Mouse (Mus musculus) lung, embryonic 15.5 days (tissue): ENCODE measurements at regions not wholly inside any gene's neighbourhood (a gene's known extent, or its start where the extent isn't known, plus 50 kb on each side); places are given as distances from the start of the nearest gene placed in this dataset.

ENCODE experiments used
- ATAC-seq: fragments of 200-750 bp; cut with Nextera tagmentation; 2 replicates; pipeline ENCODE4 v1.8.0; 2017; ENCODE audit warnings: moderate number of reproducible peaks, borderline replicate concordance; ENCODE audit not compliant: low FRiP score, low TSS enrichment; ENCODE audit errors: extremely low read depth
- H3K27ac ChIP-seq: fragments of 300-500 bp; sonication (generic); 2 replicates; pipeline ENCODE4 v1.5.1; 2015; ENCODE audit warnings: moderate library complexity, mild to moderate bottlenecking, inconsistent platforms
- H3K27me3 ChIP-seq: fragments of 300-500 bp; sonication (generic); 2 replicates; pipeline ENCODE4 v1.6.1; 2015; ENCODE audit warnings: inconsistent platforms
- H3K36me3 ChIP-seq: fragments of 300-500 bp; sonication (generic); 2 replicates; pipeline ENCODE4 v1.6.1; 2015; ENCODE audit warnings: inconsistent platforms
- H3K4me1 ChIP-seq: fragments of 300-500 bp; sonication (generic); 2 replicates; pipeline ENCODE4 v1.6.1; 2015; ENCODE audit warnings: inconsistent platforms
- H3K4me2 ChIP-seq: fragments of 300-500 bp; sonication (generic); 2 replicates; pipeline ENCODE4 v1.6.1; 2015; ENCODE audit warnings: inconsistent platforms, mild to moderate bottlenecking, moderate library complexity
- H3K4me3 ChIP-seq: fragments of 300-500 bp; sonication (generic); 2 replicates; pipeline ENCODE4 v1.5.1; 2015; ENCODE audit warnings: mild to moderate bottlenecking, inconsistent platforms
- H3K9ac ChIP-seq: fragments of 300-500 bp; sonication (generic); 2 replicates; pipeline ENCODE4 v1.6.1; 2015; ENCODE audit warnings: inconsistent platforms
- H3K9me3 ChIP-seq: fragments of 300-500 bp; sonication (generic); 2 replicates; pipeline ENCODE4 v1.6.1; 2016; ENCODE audit warnings: inconsistent platforms
- WGBS: fragments of 180-500 bp; shearing (Covaris S2); methylation state at CpG from one replicate; pipeline ENCODE4 v1.1.7; 2015; 5-methylcytosine and 5-hydroxymethylcytosine counted together

DNA sequence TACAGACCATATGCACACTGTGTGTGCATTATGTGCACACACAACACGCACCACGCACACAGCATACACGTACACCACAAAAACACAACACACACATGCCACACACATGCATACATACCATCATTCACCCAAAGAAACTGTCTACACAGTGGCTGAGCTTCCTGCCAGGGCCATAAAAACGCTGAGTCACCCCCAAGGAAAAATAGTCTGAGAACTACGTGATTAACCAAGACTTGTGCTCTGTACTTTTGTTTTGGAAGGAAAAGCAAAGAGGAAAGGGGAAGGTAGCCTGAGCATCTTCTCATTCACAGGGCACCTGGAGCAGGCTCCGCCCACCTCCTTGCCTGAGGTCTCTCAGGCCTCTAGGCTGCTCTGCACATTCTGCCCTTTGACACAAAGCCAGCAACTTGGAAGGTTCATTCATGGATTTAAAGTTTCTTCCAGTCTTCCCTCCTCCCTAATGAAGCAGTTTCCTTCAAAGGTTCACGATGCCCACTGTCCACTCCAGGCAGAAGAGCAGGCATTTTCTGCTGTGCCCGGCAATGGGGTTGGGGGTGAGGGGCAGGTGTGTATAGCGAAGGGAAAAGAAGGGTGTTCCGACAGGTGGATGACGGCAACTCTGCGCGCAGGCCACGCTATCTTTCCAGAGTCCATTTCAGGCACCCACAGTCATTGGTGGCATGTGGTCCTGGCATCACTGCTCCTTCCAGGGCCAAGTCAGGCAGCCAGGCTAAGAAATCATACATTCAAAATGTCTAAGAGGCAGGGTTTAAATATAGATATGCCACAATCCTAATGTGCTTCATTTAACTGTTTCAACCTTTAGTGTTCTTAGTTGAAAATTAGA, 333.9 kb downstream of the 1500009L16Rik start:
- no peak overlapping the region for H3K9ac ChIP-seq
- no peaks in the 10 kb centered on the region for H3K36me3 ChIP-seq
- 74% methylated on average over 14 of the region's 14 CpGs for WGBS
- no peak for ATAC-seq
- peaks cover 34% of the 10 kb centered on the region for H3K4me1 ChIP-seq
- H3K9me3 ChIP-seq = no peaks in the 10 kb centered on the region
- H3K27ac ChIP-seq = no peak overlapping the region
- peaks cover 3% of the 10 kb centered on the region; the same call in 1 of the 2 replicates for H3K27me3 ChIP-seq
- no peak overlapping the region for H3K4me3 ChIP-seq
- no peak overlapping the region for H3K4me2 ChIP-seq

DNA sequence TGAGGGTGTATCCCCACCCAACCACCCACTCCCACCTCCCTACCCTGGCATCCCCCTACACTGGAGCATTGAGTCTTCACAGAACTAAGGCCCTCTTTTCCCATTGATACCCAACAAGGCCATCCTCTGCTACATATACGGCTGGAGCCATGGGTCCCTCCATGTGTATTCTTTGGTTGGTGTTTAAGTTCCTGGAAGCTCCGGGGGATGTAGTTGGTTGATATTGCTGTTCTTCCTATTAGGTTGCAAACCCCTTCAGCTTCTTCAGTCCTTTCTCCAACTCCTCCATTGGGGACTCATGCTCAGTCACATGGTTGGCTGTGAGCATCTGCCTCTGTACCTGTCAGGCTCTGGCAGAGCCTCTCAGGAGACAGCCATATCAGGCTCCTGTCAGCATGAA, 335.6 kb downstream of the 1500009L16Rik start:
- 88% methylated on average over 2 of the region's 2 CpGs for WGBS
- ATAC-seq = no peak
- no peak overlapping the region for H3K27ac ChIP-seq
- no peak overlapping the region for H3K4me2 ChIP-seq
- H3K27me3 ChIP-seq = peaks cover 3% of the 10 kb centered on the region; the same call in 1 of the 2 replicates
- H3K9ac ChIP-seq = no peak overlapping the region
- no peaks in the 10 kb centered on the region for H3K36me3 ChIP-seq
- peaks cover 34% of the 10 kb centered on the region for H3K4me1 ChIP-seq
- H3K4me3 ChIP-seq = no peak overlapping the region
- H3K9me3 ChIP-seq = no peaks in the 10 kb centered on the region

DNA sequence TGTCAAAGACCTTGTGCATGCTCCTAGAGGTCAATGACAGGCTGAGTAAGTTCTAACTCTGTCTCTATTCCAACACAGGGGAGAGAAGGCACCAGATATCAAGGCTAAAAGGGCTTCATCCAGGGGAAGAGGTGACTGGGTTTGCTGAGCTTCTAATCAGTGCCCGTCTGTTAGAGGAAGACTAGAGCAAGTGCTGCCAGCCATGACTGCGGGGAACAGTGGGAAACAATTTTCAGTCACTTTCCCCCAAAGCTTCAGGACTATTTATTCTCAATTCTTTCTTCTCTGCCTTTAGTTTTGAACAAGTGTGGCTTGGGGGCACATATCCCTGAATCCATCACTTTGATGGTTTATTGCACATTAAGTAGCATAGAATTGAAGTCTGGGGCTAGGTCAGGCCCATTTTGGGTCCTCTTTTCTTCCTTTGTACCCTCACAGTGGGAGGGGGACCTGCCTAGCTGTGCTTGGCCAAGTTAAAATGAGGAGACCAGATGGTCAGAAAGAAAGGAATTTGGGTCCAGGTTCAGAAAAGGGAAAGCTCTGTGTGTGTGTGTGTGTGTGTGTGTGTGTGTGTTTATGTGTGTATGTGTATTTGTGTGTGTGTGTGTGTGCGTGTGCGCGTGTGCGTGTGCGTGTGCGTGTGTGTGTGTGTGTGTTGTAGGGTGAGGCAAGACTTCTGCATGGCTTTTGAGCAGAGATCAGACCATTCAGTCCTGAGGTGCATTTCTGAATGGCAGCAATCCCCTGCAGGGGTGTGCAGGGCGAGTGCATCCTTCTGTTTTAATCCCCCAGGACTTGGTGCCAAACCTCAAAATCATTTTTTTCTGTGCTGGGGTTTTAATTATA, 337.2 kb downstream of the 1500009L16Rik start:
- ATAC-seq = no peak
- Histone ChIP-seq H3K27ac (peak overlapping the region; percentile 30; the same call in 1 of the 2 replicates), H3K9ac (no peak overlapping the region), H3K9me3 (no peaks in the 10 kb centered on the region), H3K4me2 (peak overlapping the region; percentile 27; the same call in 1 of the 2 replicates), H3K4me3 (no peak overlapping the region), H3K27me3 (peaks cover 3% of the 10 kb centered on the region; the same call in 1 of the 2 replicates), H3K4me1 (peaks cover 34% of the 10 kb centered on the region), H3K36me3 (no peaks in the 10 kb centered on the region)
- WGBS = 81% methylated on average over 9 of the region's 9 CpGs

DNA sequence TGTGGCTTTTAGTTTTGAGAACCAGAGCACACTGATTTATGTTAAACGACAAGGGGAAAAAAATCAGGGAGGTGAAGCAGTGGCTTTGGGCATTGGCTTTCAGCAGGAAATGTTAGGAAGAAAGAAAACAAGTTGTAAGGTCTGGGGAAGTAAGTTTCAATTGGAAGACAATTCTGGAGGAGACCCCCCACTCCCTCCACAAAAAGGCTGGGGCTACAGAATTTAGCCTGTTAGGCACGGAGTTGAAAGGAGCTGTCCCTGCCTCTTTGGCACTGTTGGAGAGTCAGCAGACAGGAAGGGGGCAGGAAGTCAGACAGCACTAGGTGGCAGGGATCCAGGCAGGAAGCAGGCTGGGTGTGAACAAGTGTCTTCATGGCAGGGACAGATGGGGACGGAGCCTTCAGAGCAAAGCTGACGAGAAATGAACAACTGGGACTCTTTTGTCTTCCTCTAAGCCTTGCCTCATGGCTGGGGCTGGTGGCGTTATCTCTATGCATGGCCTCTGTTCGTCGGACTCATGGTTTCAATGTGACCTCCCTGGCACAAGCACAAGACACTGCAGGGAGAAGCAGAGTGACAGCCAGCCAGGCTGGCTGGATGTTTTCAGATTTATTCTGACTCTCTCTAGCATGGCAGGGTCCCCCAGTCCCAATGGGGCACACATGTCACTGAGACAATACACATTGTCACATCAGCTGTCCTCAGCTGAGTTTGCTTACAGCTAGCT, 338.0 kb downstream of the 1500009L16Rik start:
- ATAC-seq = peak; percentile 92
- no peaks in the 10 kb centered on the region for H3K9me3 ChIP-seq
- peak overlapping the region; percentile 30; the same call in 1 of the 2 replicates for H3K27ac ChIP-seq
- H3K4me1 ChIP-seq = peaks cover 27% of the 10 kb centered on the region
- H3K27me3 ChIP-seq = peaks cover 3% of the 10 kb centered on the region; the same call in 1 of the 2 replicates
- H3K36me3 ChIP-seq = no peaks in the 10 kb centered on the region
- peak overlapping the region; percentile 27; the same call in 1 of the 2 replicates for H3K4me2 ChIP-seq
- H3K4me3 ChIP-seq = no peak overlapping the region
- H3K9ac ChIP-seq = no peak overlapping the region
- WGBS = 8% methylated on average over 7 of the region's 7 CpGs

DNA sequence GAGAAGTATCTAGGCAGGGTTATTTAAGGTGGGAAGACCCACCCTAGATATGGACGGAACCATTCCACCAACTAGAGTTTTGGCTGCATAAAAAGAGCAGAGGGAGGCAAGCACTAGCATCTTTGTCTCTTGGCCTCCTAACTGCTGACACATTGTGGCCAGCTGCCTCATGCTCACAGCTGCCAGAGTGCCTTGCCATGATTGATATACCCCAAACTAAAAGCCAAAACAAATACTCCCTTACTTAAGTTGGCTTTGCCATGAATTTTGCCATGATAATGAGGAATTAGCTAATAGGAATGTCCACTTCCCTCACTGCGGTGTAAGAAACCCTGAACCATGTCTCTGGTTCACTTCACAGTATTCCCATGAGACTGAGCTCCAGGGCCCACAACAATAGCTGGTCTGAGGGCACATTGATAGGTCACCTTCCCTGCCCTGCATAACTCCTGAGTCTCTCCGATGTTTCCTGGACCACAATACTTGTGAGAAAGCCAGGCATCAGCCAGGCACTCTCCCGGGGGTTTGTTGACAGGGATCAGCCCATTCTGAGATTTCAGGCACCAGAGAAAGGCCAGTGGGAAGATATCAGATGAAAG, 344.5 kb downstream of the 1500009L16Rik start:
- no peaks in the 10 kb centered on the region for H3K4me1 ChIP-seq
- H3K9me3 ChIP-seq = no peaks in the 10 kb centered on the region
- no peak overlapping the region for H3K27ac ChIP-seq
- H3K9ac ChIP-seq = no peak overlapping the region
- H3K4me2 ChIP-seq = no peak overlapping the region
- ATAC-seq = no peak
- 63% methylated on average over 4 of the region's 4 CpGs for WGBS
- H3K4me3 ChIP-seq = no peak overlapping the region
- H3K36me3 ChIP-seq = no peaks in the 10 kb centered on the region
- H3K27me3 ChIP-seq = no peaks in the 10 kb centered on the region

DNA sequence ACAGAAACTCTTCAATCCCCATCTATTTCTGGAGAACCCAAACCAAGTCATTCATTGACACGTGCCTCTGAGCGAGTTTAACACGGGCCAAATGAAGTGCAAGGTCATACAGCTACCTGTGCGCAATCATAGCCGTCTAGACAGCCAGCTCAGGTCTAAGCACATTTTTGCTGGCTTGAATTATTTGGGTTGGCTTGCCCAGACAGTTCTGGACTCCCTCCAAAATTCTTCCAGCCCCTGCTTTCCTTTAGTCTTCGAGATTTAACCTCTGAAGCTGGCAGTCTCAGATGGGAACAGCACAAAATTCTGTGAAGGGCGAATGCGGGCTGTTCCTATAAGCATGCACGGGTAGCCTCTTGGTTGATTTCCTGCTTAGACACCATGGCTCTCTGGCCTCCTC, 347.1 kb downstream of the 1500009L16Rik start:
- Histone ChIP-seq H3K9ac (no peak overlapping the region), H3K4me2 (no peak overlapping the region), H3K36me3 (no peaks in the 10 kb centered on the region), H3K4me1 (no peaks in the 10 kb centered on the region), H3K4me3 (no peak overlapping the region), H3K27ac (no peak overlapping the region), H3K9me3 (no peaks in the 10 kb centered on the region), H3K27me3 (no peaks in the 10 kb centered on the region)
- WGBS = 57% methylated on average over 9 of the region's 9 CpGs
- ATAC-seq = no peak

DNA sequence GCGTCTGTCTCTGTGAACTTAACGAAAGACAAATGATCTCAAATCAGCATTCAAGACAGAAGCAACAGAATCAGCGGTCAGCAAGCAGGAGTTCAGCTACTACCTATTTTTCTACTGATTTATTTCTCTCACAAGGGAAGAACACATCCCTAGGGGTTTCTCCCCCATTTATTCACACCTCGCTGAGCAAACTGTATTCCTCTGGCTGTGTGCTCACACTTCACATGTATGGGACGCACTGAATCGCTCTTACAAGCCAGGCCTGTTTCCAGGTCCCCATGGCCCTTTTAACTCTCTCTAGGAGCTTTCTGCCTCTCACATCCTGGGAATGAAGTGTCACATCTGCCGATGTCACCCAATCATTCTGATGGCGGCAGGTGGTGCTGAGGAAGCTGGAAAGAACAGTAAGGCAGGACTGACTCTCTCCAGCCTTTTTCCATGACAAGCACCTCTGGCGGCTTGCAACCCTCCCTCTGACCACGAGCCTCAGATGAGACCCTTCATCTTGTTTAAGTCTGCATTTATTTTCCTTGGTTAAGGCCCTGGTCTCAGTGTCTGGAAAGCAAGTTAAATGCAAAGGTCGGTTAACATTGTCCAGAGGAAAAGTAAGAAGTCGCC, 350.3 kb downstream of the 1500009L16Rik start:
- Histone ChIP-seq H3K4me3 (no peak overlapping the region), H3K4me1 (no peaks in the 10 kb centered on the region), H3K4me2 (no peak overlapping the region), H3K27ac (no peak overlapping the region), H3K9me3 (no peaks in the 10 kb centered on the region), H3K27me3 (no peaks in the 10 kb centered on the region), H3K36me3 (no peaks in the 10 kb centered on the region), H3K9ac (no peak overlapping the region)
- WGBS = 44% methylated on average over 12 of the region's 12 CpGs
- no peak for ATAC-seq

DNA sequence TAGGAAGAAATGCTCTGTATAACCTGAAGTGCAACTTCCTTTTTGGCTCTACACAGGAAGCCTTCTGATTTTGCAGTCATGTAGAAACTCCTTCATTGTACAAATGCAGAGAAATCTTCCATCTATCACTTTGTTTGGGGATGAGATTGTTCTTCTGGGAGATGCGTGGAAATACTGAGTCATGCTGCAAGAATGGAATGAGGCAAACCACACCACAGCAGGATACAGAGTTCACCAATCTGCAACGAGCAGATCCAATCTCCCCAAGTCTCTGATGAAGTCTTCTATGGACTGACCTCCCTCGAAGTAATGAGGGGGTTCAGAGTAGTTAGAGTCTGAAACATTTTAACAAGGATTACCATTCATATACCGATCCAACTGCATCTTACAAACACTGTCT, 352.9 kb downstream of the 1500009L16Rik start:
- ATAC-seq = no peak
- WGBS = 60% methylated on average over 4 of the region's 4 CpGs
- H3K27me3 ChIP-seq = no peaks in the 10 kb centered on the region
- H3K27ac ChIP-seq = no peak overlapping the region
- no peaks in the 10 kb centered on the region for H3K9me3 ChIP-seq
- H3K4me1 ChIP-seq = no peaks in the 10 kb centered on the region
- H3K9ac ChIP-seq = no peak overlapping the region
- H3K36me3 ChIP-seq = no peaks in the 10 kb centered on the region
- no peak overlapping the region for H3K4me2 ChIP-seq
- no peak overlapping the region for H3K4me3 ChIP-seq

DNA sequence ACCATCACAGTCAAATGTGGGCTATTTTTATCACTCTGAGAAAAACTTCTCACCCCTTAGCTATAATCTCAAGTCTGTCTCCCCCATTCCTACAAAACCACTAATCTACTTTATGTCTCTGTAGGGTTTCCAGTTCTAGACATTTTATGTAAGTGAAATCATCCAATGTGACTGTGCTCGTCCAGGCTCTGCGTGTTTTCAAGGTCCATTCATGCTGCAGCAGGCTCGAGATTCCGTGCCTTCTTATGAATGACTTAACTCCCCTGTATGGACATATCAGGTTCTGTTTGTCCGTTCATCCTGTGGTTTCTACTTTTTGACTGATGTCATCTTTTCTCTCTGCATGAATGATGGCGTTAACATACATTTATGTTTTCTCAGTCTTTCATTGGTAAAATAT, 357.6 kb downstream of the 1500009L16Rik start:
- Histone ChIP-seq H3K27ac (no peak overlapping the region), H3K36me3 (no peaks in the 10 kb centered on the region), H3K27me3 (no peaks in the 10 kb centered on the region), H3K4me3 (no peak overlapping the region), H3K9ac (no peak overlapping the region), H3K4me2 (no peak overlapping the region), H3K9me3 (no peaks in the 10 kb centered on the region), H3K4me1 (no peaks in the 10 kb centered on the region)
- no peak for ATAC-seq
- 77% methylated on average over 6 of the region's 6 CpGs for WGBS

DNA sequence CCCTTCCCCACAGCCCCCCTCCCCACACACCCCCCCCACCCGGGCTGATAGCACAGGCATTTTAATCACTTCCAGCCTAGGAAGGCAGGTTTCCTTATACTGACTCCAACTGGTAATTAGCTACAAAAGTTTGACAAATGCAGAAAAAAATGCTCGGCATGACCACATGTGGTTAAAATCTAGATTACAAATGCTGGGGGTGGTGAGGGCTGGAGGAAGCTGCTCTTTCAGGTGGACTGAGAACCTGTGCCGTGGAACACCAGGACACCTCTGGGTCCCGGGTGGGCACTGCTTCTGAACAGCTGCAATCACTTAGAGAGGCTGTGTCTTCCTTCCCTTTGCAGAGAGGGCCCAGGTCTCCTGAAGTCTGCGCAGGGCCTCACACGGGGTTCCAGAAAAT, 358.7 kb downstream of the Nuak1 start:
- H3K27ac ChIP-seq = no peak overlapping the region
- no peaks in the 10 kb centered on the region for H3K4me1 ChIP-seq
- no peak overlapping the region for H3K9ac ChIP-seq
- no peak overlapping the region for H3K4me3 ChIP-seq
- H3K36me3 ChIP-seq = no peaks in the 10 kb centered on the region
- no peak for ATAC-seq
- H3K9me3 ChIP-seq = no peaks in the 10 kb centered on the region
- no peaks in the 10 kb centered on the region for H3K27me3 ChIP-seq
- WGBS = 31% methylated on average over 6 of the region's 6 CpGs
- no peak overlapping the region for H3K4me2 ChIP-seq

DNA sequence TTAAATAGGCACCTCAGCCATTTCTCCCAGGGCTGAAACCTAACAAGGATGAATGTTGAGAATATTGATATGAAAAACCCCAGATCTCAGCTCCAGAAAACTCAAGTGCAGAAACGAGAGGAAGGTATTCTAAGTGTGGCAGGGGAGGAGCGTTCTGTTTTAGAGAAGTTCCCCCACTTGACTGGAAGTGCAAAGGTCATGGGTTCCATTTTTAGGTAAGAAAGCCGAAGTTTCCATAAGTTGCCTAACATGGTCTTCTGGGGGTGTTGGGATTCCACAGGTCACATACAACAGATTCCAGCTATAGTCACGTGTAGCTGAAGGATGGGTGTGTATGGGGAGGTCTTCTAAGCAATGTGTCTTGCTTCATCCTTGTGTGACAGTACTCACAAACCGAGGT, 352.9 kb downstream of the Nuak1 start:
- Histone ChIP-seq H3K9me3 (no peaks in the 10 kb centered on the region), H3K27me3 (no peaks in the 10 kb centered on the region), H3K4me3 (no peak overlapping the region), H3K4me1 (no peaks in the 10 kb centered on the region), H3K9ac (no peak overlapping the region), H3K36me3 (no peaks in the 10 kb centered on the region), H3K4me2 (no peak overlapping the region), H3K27ac (no peak overlapping the region)
- 73% methylated on average over 5 of the region's 5 CpGs for WGBS
- ATAC-seq = no peak
